Mouse (Mus musculus): Measurements from ENCODE around the gene Lrrc75b.
A peak's percentile ranks its signal among the peaks of the same experiment; 100 is the strongest.

DNA sequence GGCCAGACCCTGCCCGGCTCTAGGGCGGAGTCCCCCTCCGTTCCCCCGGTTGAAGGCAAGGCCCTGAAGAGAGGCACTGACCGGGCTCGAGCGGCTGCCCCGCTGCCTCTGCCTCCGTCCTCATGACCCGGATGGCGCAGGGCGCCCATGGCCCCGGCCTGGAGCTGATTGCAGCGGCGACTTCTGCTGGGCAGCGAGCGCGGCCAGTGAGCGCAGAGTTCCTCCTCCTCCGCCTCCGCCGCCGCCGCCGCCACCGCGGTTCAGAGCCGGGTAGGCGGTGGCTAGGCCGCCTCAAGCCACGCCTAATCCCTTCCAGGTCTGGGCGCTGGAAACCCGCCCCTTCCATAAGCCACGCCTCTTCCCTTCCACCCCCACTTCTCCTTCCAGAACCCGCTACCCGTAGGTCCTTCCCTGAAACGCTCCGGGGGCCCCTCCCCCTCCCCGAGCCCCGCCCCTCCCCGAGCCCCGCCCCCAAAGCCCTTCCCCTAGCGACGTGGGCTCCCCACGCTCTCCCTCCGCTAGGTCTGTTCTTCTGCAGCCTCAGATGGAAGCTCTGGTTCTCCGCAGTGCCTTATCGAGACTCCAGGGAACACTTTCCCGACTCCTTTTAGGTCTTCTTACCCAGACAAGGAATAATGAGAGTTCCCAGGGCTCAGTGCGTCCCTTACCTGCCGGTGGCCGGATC is 42.9 kb downstream of the Lrrc75b start, which contains the start of gene Snrpd3:
- TF ChIP-seq CTCF (IDR thresholded peaks at IDR 0.05; ENCODE audit: extremely low read depth, insufficient read length, insufficient replicate concordance, low read depth, low read length) (no peak; the same call in 1 of the 2 replicates), POLR2A (IDR thresholded peaks at IDR 0.05; ENCODE audit: low read depth, low read length) (peak; percentile 85)

All from small intestine, adult 2 months (tissue).